Mouse (Mus musculus): ENCODE measurements around the gene a.

DNA sequence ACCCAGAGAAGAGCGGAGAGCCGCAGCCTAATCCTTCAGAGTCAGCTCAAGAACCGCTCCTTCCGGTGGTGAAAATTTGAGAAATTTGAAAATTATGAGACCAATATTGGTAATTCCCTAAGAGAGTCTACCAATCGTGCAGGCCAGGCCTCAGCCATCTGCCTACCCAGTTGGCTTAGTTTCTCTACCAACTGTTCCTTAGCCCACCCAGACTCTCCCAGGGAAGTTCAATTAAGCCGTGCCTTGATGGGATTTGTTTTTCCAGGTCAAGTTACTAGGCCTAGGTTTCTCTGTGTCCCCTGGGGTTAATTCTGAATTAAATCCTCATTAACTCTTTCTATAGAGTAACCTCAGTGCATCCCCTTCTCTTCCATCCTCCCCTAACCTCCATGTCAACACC, 221.8 kb downstream of the a start:
- TF ChIP-seq CTCF (IDR thresholded peaks at IDR 0.05) (no peak), POLR2A (IDR thresholded peaks at IDR 0.05; ENCODE audit: insufficient read depth, low read depth, low read length) (no peak), EP300 (IDR thresholded peaks at IDR 0.05; ENCODE audit: insufficient read depth, low read depth, low read length) (no peak)
